Mouse (Mus musculus): ENCODE data around the gene Lamc2.

The Lamc2 gene

DNA sequence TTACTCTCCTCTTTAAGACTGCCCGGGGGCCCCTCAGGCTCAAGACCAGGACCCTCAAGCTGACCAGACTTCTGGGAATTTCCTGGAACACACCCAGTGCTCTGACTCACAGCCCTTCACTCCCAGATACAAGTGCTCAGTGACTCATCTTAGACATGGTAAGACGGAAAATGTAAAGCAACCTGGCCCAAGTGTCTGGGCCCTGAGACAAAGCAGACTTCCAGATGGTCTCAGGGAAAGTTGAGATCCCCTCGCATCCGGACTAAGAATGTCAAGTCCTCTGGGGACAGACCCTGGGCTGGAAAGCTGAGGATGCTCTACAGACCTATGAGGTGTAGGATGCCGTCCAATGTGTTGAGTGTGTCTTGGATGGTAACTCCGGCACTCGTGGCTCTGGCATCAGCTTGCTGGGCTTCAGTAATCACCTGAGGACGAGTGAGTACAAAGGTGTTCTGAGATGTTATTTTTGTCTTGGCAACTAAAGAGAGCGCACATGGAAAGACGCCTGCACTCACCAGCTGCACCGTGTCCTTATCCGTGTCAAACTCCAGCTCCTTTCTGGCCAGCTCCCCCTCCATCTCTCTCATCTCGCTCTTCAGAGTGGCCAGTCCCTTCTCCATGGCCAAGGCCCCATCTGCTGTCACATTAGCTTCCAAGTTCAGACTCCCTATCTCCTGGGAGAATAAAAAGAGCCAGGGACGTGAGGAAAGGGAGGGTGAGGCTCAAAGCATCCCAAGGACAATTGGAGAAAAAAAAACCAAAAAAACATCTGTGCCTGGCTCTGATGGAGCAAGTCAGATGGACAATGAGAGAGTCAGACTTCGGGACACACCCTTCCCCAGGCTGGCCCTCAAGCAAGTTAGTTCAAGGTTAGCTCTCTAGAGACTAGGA lies 59.5 kb downstream of the Lamc2 start:
- no peak for DNase-seq

- no peak for DNase-seq
Measured at GRCm38 (mm10) chr1:153125287-153126275, 60.7 kb downstream of the Lamc2 start.

DNA sequence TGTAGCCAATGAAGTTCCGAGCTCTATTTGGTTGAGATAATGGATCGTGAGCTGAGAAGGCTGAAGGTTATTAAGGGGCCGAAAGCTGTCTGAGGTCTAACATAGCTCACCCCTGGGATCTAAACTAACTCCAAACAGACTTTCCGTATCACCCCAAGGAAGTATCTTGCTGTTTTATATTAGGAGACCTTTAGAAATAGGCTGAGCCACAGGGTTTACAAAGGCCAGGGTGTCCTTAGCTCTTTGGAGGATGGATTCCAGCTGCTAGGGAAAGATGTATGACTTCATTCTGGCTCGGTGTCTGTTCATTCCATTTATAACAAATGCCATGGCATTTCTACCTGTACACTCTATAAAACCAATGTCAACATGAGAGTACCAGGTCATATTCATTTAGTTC lies 61.7 kb downstream of the Lamc2 start:
- DNase-seq: no peak

DNA sequence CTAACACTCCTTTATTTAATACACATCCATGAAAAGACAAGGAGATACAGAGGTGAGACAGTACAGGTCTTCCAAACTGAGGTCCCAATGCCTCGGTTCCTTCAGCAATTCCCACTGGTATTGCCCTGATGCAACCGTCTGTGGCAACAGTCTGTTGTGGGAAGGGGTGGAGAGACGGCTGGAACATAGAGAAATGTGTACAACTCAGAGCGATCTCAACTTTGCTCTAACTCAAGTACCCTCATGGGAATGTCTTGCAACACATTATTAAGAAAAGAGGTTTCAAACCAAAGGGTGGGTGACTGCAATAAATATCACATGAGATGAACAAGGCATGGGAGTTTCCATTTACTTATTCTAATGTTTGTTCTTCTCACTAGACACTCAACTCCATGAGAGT lies 63.5 kb downstream of the Lamc2 start:
- DNase-seq: no peak

DNA sequence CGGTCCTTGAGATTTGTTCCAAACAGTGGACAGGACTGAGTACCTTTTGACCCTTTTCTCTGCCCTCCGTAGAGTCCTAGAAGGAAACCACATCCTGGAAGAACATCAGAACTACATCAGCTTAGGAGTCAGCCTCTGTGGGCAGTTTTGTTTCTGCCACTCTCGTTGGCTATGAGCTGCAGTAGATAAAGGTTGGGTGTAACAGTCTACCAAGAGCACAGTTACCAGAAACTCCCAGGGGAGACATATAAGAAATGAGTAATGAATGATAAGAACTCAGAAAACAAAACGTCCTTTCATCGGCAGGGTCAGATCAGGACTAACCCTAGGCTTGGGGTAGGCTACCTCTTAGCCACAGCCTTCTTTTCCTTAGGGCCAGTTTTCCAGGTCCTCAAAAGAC lies 64.9 kb downstream of the Lamc2 start:
- no peak for DNase-seq

DNA sequence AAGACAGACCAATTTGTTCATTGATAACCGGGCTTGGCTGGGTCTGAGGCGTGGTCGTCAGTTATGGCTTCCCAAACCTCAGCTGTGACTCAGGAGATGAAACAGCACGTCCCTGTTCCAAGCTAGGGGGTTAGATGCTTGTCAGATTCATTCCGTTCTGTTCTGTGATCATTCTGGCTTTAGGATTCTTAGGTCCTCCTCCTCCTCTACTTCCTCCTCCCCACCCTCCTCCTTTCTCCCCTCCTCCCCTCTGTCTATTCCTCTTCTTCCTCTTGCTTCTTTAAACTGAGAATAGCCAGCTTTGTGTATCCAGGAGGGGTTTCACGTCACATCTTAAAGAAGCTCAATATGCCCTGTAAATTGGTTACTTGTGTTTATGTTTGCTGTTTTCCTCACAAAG lies 65.7 kb downstream of the Lamc2 start:
- no peak for DNase-seq

- no peak for DNase-seq
Measured at GRCm38 (mm10) chr1:153115315-153115714, 70.9 kb downstream of the Lamc2 start.

- no peak for DNase-seq
Measured at GRCm38 (mm10) chr1:153111596-153111995, 74.7 kb downstream of the Lamc2 start.

- no peak for DNase-seq
Measured at GRCm38 (mm10) chr1:153109836-153110235, 76.4 kb downstream of the Lamc2 start.

DNA sequence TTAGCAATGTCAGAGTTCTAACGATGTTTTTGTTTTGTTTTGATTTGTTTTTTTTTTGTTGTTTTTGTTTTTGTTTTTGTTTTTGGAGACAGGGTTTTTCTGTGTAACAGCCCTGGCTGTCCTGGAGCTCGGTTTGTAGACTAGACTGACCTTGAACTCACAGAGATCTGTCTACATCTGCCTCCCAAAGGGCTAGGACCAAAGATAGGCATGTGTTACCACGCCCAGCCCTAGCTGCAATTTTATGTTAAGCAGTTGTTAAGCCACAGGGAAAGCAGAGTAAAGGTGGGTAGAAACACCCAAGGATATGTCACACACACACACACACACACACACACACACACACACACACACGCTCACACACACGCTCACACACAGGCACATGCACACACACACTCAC lies 76.9 kb downstream of the Lamc2 start:
- DNase-seq: no peak

DNA sequence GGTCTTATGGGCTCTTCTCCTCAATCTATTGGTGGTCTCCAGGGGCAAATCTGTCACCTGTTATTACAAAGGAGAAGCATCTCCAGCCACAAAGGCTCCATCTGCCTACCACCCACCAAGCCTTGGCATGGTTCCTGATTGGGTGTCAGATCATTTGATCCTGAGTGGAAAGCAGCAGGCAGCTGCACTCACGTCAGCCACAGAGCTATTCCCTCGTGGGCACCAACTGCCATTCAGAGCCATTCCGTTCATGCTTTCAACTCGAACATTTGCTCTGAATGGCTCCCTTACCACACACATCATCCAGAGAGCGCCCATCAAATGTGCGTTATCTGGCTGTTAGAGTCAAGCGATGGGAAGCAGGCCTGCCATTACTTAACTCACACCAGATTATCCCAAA lies 78.4 kb downstream of the Lamc2 start:
- DNase-seq: no peak

- peak; percentile 34 for DNase-seq
Measured at GRCm38 (mm10) chr1:153104804-153105203, 81.4 kb downstream of the Lamc2 start.

DNA sequence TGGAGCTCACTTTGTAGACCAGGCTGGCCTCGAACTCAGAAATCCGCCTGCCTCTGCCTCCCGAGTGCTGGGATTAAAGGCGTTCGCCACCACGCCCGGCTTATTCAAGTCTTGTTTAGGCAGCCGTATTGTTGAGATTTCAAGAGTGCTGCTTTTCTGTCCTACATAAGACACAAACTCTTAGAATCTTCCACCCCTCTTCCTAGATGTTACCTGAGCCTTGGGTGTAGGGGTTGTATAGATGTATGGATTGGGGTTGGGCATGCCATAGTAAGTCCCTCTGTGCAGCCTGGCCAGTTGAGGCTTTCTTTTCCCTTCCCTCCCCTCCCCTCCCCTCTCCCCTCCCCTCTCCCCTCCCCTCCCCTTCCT lies 83.1 kb downstream of the Lamc2 start:
- no peak for DNase-seq

- no peak for DNase-seq
Measured at GRCm38 (mm10) chr1:153102296-153103185, 83.7 kb downstream of the Lamc2 start.

DNA sequence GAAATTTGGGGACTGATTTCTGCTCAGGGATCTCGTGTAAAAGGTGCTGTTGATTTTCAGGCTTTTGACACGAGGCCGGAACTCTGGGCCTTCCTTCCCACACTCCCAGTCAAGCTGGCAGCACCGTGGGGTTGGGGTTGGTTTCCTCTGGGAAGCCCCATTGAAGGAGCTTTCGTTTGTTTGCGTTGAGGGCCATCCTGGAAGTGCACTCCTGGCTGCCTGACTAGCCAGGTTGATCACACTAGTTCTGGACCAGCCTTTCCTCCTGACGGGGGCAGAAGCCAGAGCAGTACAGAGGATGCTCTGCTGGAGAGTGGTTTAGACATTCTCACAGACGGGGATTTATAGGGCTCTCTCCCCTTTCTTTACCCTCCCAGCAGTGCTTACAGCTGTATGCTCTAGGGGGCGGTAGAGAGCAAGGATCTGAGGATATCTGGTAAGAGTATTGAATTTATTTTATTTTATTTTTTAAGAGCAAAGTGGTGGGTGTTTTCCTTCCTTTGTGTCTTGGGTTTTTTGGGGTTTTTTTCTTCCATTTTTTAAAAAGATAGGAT lies 84.8 kb downstream of the Lamc2 start:
- DNase-seq: peak; percentile 56

DNA sequence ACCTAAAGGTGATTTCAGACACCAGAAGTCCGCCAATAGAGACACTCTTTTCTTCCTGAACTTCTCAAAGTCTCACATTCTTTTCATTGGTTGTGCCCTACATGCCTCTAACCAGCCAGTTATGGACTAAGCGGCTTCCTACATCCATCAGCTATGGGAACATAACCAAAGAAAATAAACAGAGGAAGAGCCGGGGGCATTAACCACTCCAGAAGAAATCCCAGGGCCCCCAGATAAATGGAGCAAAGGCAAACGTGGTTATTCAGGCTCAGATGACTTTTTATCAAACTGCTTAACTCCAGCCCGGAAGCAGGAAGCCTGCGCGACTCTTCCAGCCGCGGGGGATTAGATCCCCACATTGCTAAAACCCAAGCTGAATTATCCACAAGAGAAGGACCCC lies 85.3 kb downstream of the Lamc2 start:
- DNase-seq: no peak

DNA sequence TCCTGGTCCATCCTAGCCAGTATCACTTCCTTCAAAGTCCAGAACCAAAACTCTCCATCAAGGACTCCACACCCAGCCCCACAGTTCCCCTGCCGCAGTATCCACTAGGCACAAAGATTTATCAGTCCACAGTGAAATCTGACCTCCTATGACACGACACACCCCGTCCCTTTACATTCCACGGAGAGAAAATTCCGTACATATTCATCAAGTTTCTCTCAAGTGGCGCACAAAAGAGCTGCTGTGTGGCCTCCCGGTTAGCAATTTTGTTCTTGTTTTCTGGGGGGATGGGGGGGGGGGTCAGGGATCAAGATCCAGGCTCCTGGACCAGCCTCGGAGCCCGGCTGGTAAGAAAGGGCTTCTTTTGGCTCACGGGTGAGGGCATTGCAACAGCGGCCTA lies 87.7 kb downstream of the Lamc2 start:
- DNase-seq: no peak

- DNase-seq: no peak
Measured at GRCm38 (mm10) chr1:153097017-153097675, 89.1 kb downstream of the Lamc2 start.

DNA sequence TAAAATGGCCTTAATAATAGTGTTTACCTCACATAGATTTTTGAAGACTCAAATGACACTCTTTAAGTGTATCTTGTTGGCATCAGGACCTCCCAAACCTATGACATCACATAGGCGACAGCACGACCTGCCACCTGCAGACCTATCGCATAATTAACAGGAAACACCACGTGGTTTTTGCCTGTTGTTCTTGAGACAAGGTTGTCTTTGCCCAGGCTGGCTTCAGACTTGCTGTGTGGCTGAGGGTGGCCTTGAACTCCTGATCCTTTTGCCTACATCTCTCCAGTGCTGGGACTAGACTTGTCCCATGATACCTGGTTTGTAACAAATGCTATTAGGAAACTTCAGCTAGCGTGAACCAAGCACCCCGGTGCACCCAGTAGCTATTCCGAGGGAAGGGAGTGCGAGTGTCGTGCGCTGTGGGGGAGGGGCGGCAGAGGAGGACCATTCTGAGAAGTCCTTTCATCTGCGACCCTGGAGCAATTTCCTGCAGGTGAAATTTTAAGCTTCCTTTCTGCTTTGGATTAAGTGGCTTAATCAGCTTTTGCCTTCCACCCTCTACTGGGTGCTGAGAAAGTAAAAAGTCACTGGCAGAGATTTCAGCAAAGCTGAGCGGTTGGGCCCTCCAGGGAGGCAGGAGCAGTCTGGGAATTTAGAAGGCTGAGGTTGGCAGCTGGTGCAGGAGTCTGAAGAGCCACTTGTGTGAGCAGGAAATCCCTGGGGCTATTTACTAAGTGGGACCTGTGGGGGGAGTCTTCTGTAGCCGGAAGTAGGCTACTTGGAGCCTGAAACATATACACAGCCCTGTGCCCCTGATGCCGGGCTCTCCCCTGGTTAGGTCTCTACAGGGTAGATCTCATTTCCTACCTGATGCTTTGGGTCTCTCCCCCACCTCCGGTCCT lies 90.2 kb downstream of the Lamc2 start:
- no peak for DNase-seq

DNA sequence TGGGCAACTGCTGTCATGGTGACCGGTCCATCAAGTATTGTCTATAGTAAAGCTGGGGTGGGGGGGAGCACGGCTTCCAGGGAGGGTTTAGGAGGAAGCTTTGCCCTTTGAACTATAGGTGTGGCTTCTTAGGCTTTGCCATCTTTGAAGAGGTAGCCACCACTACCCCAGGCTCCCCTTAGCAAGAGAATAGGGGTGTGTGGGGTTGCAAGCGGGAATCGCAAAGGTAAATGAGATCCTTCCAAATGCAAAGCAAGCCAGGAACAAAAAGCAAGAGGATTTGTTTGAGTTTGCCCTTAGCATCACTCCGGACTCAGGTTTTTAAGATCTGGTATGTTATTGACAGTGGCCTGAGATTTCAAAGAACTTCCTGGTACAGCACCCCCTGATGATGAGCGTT lies 90.9 kb downstream of the Lamc2 start:
- DNase-seq: no peak
